Mouse (Mus musculus) thymus, postnatal 14 days (tissue): ENCODE data around the gene Rrnad1.
A peak's percentile ranks its signal among the peaks of the same experiment; 100 is the strongest.
"Not testable (repeated sequence)": the region's sequence is repeated elsewhere in the genome, so short reads cannot be mapped to it uniquely, and the experiment has no call there.

Experiments
- DNase-seq: peaks from one replicate; pipeline ENCODE4 v3.0.0; 2021

The Rrnad1 gene

DNA sequence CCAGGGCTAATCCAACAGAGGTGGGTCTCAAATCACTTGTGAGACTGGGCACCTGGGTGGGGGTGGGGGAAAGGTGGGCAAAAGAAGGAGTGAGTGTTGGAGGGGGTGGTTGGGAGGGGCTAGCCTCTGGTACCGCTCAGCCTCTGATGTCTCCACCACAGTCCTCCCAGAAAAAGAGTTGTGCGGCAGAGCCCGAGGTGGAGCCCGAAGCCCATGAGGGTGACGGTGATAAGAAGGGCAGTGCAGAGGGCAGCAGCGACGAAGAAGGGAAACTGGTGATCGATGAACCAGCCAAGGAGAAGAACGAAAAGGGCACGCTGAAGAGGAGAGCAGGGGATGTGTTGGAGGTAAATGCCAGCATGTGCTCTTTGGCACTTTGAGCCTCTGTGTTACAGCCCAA is 16.6 kb downstream of the Rrnad1 start:
- no peak for DNase-seq

GRCm38 (mm10) chr3:87913491-87913890 is 17.0 kb downstream of the Rrnad1 start:
- DNase-seq, result no peak

DNA sequence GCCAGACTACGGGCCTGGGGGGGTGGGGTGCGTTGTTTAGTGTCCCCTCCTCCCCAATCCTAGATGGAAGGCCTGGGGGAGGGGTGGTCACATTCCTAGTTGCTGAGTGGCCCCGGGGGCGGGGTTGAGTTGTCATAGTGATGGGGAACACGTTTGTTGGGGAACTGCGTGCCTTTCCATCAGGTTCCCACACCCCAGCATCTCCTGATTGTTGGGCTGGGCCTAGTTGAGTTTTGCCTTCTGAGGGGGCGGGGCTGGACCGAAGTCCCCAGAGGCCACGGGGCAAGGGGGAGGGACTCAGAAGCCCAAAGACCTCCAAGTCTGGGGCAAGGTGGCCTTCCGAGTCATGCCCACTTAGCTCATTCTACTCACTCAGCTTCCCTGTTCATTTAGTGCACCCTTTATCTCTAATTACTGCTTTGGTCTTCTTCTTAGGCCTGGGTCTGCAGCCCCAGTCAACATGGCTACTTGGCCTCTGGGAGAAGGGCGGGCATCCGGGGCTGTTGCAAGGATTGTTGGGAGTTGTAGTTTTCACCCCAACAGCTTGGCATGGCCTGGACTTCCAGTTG is 19.9 kb downstream of the Rrnad1 start:
- DNase-seq, result peak; percentile 39

GRCm38 (mm10) chr3:87909874-87910273 is 20.6 kb downstream of the Rrnad1 start:
- DNase-seq, result no peak

DNA sequence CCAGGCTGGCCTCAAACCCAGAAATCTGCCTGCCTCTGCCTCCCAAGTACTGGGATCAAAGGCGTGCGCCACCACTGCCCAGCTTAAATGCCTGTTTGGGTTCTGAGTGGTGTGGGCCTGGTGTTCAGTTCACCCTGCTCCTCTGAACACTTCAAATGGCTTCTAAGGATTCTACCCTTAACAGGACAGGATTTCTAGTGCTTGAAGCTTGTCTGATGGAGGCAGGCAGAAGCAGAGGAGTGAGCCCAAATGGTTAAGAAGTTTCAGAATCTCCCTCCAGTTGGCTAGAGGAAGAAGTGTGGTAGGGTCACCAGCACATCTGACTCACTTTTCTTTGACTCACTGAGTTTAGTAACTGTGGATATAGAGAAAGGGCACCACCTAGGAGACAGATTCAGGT is 21.1 kb downstream of the Rrnad1 start:
- no peak for DNase-seq

GRCm38 (mm10) chr3:87907906-87908305 is 22.6 kb downstream of the Rrnad1 start:
- no peak for DNase-seq

GRCm38 (mm10) chr3:87906981-87907857 is 23.3 kb downstream of the Rrnad1 start:
- DNase-seq, result peak; percentile 41

DNA sequence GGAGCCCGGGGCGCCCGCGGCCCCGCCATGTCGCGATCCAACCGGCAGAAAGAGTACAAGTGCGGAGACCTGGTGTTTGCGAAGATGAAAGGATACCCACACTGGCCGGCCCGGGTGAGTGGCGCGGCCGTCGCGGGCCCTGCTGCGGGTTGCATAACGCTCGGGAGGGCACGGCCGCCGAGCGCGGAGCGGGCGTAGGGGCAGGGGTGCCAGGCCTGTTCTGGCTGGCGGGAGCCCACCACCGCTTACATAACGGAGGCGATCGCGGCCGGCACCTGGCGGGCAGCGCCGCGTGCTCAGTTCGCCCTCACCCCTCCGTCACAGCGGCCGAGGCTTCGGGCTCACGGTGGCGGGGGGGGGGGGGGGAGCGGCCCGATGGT is 23.9 kb downstream of the Rrnad1 start:
- peak; percentile 53 for DNase-seq

GRCm38 (mm10) chr3:87905880-87906485 is 24.5 kb downstream of the Rrnad1 start, which contains the start of gene Hdgf:
Gene Hdgf, plus strand, starts transcription at chr3:87906321.
- peak; percentile 96 for DNase-seq

DNA sequence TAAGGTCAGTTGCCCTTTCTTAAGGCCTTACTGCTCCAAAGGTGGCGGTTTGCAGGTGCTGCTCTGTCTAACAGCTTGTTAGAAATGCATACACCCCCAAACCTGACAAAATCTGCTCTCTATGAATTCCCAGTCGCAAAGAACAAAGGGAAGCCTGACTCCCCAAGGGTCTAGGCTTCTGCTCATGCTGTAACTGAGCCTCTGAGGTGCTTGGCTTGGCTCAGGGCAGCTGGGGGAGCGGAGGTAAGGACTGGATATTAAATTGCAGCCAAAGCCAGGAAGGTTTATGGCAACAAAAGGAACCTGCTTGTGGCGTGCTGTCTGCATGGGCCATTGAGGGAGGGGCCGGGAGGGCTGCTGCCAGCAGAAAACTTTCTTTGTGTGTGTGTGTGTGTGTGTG is 26.7 kb downstream of the Rrnad1 start:
- DNase-seq, result no peak

DNA sequence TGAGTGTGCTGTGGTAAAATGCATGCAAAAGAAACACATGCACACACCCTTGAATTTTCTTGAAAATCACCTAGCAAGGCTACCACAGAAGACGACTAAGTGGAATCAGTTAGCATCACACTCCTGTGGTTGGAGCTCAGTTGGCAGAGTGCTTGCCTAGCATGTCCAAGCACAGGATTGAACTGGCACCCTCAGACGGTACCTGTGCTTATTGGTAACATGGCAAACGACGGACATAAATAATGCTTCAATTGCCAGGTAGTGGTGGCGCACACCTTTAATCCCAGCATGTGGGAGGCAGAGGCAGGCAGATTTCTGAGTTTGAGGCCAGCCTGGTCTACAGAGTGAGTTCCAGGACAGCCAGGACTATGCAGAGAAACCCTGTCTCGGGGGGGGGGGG is 28.6 kb downstream of the Rrnad1 start:
- not testable (repeated sequence) for DNase-seq

- DNase-seq, result no peak
Observed at GRCm38 (mm10) chr3:87901036-87901624, 29.4 kb downstream of the Rrnad1 start.

DNA sequence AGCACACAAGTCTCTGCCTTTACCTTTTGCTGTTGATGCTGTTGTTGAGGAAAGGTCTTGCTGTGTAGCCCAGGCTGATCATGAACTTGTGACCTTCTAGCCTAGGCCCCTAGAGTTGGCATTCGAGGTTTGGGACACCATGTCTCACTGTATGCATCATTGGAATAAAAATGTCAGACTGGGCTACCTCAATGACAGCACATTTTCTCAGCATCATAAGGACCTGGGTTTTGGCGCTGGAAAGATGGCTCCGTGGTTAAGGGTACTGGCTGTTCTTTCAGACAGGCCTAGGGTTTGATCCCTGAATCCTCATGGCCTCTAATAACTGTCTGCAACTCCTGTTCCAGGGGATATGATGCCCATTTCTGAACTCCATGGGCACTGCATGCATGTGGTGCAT is 30.7 kb downstream of the Rrnad1 start:
- no peak for DNase-seq

DNA sequence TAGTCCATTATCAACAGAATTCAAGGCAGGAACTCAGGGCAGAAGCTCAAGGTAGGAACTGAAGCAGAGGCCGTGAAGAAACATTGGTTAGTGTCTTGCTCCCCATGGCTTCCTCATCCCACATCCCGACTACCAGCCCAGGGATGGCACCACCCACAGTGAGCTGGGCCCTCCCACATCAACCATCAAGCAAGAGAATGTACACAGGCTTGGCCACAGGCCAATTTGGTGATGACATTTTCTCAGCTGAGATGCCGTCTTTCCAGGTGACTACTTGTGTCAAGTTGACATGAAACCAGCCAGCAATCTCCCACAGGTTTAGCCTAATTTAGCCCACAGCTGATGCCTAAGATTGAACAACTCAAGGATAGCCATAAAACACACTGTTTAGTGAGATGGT is 31.3 kb downstream of the Rrnad1 start:
- no peak for DNase-seq

DNA sequence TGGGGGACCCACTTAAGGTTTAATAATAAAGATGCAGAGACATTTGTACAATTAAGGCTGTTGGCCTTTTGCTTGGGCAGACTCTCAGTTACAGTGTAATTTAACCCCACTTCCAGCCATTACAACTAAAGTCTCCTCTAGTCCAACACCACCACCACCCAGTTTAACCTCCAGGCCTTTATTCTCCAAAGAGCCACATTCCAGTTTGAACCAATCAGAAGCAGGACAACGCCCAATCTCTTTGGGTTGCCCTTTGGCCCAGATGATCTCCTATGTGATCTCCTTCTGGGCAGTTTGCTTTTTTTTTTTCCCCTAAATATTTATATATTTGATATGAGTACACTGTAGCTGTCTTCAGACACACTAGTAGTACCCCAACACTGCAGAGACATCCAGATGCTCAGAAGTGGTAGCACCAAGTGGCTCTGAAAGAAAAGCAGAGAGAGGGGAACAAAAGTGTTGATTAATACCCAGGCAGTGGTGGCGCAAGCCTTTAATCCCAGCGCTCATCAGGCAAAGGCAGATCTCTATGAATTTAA is 37.1 kb downstream of the Rrnad1 start:
- DNase-seq, result no peak

DNA sequence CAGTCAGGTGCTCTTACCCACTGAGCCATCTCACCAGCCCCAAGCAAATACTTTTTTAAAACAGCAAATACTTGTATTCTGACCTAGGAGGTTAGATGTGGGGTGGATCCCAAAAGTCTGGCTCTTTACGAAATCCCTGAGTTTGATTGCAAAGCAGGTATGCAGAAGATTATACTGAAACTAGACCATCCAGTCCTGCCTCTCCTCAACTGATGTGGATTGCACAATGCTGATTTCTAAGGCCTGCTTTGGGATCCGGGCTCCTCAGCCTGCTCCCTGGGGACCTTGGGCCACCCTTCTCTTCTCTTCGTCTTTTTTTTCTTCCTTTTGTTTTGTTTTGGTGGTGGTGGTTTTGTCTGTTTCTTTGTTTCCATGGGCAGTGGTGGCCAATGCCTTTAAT is 39.0 kb downstream of the Rrnad1 start:
- DNase-seq, result no peak

GRCm38 (mm10) chr3:87887400-87887799 is 43.1 kb downstream of the Rrnad1 start:
- DNase-seq, result not testable (repeated sequence)

- peak; percentile 21 for DNase-seq
Observed at GRCm38 (mm10) chr3:87886416-87886815, 44.1 kb downstream of the Rrnad1 start.

DNA sequence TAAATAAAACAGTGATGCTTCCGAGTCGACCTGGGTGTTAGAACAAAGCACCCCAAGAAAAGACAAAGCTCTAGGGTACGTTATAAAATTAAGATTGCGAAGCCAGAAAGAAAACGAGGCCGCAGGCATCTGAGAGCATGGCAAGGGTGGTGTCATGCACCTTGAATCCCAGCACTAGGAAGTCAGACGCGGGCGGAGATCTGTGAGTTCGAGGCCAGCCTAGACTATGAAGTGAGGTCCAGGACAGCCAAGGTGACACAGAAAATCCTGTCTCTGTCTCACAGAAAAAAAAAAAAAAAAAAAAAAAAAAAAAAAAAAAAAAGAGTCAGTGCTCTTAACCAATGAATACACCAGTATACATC is 44.5 kb downstream of the Rrnad1 start:
- peak; percentile 65 for DNase-seq

- DNase-seq, result peak; percentile 91
Observed at GRCm38 (mm10) chr3:87885281-87886003, 45.1 kb downstream of the Rrnad1 start, which contains the start of gene Prcc. Gene Prcc, minus strand, starts transcription at chr3:87885608.

DNA sequence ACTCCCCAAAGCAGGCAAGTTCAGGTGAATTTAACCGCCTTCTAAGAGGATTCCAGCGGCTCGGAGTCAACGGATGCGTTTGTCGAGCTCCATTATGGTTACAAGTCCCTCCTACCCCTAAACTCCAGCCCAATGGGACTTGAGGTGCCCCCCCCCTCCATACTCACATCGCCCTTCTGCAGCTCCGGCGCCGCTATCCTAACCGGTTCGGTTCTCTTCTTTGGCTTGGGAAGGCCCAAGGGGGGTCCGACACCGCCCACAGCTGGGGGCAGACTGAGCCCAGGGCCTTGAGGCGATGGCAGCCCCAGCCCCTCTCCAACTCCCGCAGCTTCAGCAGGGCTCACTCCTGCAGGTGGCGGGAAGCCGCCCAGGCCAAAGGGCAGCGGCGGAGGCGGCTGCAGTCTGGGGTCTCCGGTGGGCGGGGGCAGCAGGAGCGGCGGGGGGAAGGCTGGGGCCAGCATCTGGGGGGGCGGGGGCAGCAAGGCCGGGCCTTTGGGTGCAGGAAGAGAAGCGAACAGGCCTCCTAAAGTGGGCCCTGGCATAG is 45.7 kb downstream of the Rrnad1 start:
- peak; percentile 77 for DNase-seq

GRCm38 (mm10) chr3:87884291-87884690 is 46.2 kb downstream of the Rrnad1 start:
- no peak for DNase-seq
